Mouse (Mus musculus): ENCODE measurements around the gene Abca17. TPM values are rescaled to one million over a fixed set of nuclear protein-coding genes. Genes with fewer than 3 reads are reported as not detected.
A peak's percentile ranks its signal among the peaks of the same experiment; 100 is the strongest.

Gene Abca17
- polyA plus RNA-seq, 1 experiment from 2014 or later = not detected

DNA sequence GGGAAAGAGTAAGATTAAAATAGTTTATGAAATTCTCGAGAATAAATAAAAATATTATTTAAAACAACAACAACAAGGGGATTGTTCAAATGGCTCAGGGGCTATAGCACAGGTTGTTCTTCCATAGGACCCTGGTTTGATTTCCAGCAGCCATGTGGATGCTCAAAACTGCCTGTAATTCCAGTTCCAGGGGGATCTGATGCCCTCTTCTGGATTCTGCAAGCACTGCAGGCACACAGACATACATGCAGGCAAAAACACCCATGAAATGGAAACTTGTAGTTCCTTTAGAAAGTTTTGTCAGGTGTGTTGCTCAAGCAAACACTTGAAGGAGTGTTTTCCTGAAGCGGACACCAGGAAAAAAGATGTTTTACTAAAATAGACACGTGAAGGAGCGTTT, 68.2 kb downstream of the Abca17 start:
- no peak for ATAC-seq (ENCODE audit: insufficient number of reproducible peaks, insufficient read depth, low FRiP score, low read depth)
- H3K36me3 ChIP-seq (ENCODE audit: control insufficient read depth, insufficient read depth, low read length) = no peaks in the 10 kb centered on the region
- 72% methylated on average over 4 of the region's 4 CpGs for WGBS

DNA sequence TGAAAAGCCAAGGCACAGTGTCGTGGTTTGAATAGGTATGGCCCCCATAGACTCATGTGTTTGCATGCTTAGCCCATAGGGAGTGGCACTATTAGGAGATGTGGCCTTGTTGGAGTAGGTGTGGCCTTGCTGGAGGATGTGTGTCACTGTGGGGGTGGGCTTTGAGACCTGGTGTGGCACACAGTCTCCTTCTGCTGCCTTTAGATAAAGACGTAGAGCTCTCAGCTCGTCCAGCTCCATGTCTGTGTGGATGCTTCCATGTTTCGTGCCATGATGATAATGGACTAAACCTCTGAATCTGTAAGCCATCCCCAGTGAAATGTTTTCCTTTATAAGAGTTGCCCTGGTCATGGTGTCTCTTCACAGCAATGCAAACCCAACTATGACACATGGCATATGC, 71.0 kb downstream of the Abca17 start:
- Histone ChIP-seq H3K4me2 (replicated peaks; ENCODE audit: low read depth, low read length) (no peak overlapping the region), H3K36me3 (ENCODE audit: control insufficient read depth, insufficient read depth, low read length) (no peaks in the 10 kb centered on the region), H3K9ac (replicated peaks; ENCODE audit: low read depth, low read length) (no peak overlapping the region), H3K9me3 (ENCODE audit: control insufficient read depth, low read depth, low read length) (no peaks in the 10 kb centered on the region), H3K27ac (ENCODE audit: low read length) (no peak overlapping the region), H3K4me1 (ENCODE audit: control insufficient read depth, insufficient read depth, low read length) (no peaks in the 10 kb centered on the region), H3K27me3 (ENCODE audit: control insufficient read depth, insufficient read depth, low read length) (no peaks in the 10 kb centered on the region), H3K4me3 (ENCODE audit: low read depth, low read length) (no peak overlapping the region)
- WGBS = 83% methylated on average over 4 of the region's 4 CpGs
- ATAC-seq (ENCODE audit: insufficient number of reproducible peaks, insufficient read depth, low FRiP score, low read depth) = no peak

More for the DNA sequence above, 68.2 kb downstream of the Abca17 start:
- H3K4me1 ChIP-seq (ENCODE audit: control insufficient read depth, insufficient read depth, low read length) = no peaks in the 10 kb centered on the region
- H3K9ac ChIP-seq (replicated peaks; ENCODE audit: low read depth, low read length) = no peak overlapping the region
- H3K27me3 ChIP-seq (ENCODE audit: control insufficient read depth, insufficient read depth, low read length) = no peaks in the 10 kb centered on the region
- no peaks in the 10 kb centered on the region for H3K9me3 ChIP-seq (ENCODE audit: control insufficient read depth, low read depth, low read length)
- no peak overlapping the region for H3K4me2 ChIP-seq (replicated peaks; ENCODE audit: low read depth, low read length)
- H3K4me3 ChIP-seq (ENCODE audit: low read depth, low read length) = no peak overlapping the region
- H3K27ac ChIP-seq (ENCODE audit: low read length) = no peak overlapping the region

DNA sequence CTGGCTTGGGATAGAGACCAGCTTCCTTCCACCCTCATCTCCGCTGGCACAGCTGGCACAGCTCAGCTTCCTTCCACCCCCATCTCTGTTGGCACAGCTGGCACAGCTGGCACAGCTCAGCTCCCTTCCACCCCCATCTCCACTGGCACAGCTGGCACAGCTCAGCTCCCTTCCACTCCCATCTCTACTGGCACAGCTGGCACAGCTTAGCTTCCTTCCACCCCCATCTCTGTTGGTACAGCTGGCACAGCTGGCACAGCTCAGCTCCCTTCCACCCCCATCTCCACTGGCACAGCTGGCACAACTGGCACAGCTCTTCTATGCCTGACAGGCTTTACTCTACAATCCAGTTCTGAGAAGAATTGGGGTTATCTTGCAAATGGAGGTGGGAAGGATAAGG, 83.7 kb downstream of the Abca17 start:
- Histone ChIP-seq H3K36me3 (ENCODE audit: control insufficient read depth, insufficient read depth, low read length) (no peaks in the 10 kb centered on the region), H3K4me3 (ENCODE audit: low read depth, low read length) (no peak overlapping the region), H3K4me2 (replicated peaks; ENCODE audit: low read depth, low read length) (no peak overlapping the region), H3K4me1 (ENCODE audit: control insufficient read depth, insufficient read depth, low read length) (no peaks in the 10 kb centered on the region), H3K27ac (ENCODE audit: low read length) (no peak overlapping the region), H3K9ac (replicated peaks; ENCODE audit: low read depth, low read length) (no peak overlapping the region), H3K9me3 (ENCODE audit: control insufficient read depth, low read depth, low read length) (no peaks in the 10 kb centered on the region), H3K27me3 (ENCODE audit: control insufficient read depth, insufficient read depth, low read length) (no peaks in the 10 kb centered on the region)
- no peak for ATAC-seq (ENCODE audit: insufficient number of reproducible peaks, insufficient read depth, low FRiP score, low read depth)
- WGBS = 86% methylated on average over 1 of the region's 1 CpGs

DNA sequence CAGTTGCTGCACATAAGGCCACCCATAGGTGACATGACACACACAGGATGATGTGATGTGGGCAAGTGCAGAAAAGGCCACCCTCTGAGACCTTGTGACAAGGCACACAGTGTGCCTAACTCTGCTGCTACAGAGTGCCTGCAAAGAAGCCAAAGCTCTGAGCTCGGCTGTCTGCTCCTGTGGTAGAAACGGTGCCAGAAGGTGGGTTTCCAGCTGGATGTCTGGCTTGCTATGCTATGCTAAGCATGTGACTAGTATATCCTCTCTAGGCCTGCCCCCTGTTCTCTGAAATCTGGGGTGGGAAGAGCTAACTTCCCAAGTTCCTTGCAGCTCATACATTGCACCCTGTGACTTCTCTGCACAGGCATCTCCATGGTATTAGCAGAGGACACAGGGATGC, 86.1 kb downstream of the Abca17 start:
- 68% methylated on average over 2 of the region's 2 CpGs for WGBS
- H3K9me3 ChIP-seq (ENCODE audit: control insufficient read depth, low read depth, low read length) = no peaks in the 10 kb centered on the region
- no peak overlapping the region for H3K4me3 ChIP-seq (ENCODE audit: low read depth, low read length)
- ATAC-seq (ENCODE audit: insufficient number of reproducible peaks, insufficient read depth, low FRiP score, low read depth) = no peak
- no peak overlapping the region for H3K9ac ChIP-seq (replicated peaks; ENCODE audit: low read depth, low read length)
- H3K27ac ChIP-seq (ENCODE audit: low read length) = no peak overlapping the region
- H3K27me3 ChIP-seq (ENCODE audit: control insufficient read depth, insufficient read depth, low read length) = no peaks in the 10 kb centered on the region
- H3K36me3 ChIP-seq (ENCODE audit: control insufficient read depth, insufficient read depth, low read length) = no peaks in the 10 kb centered on the region
- H3K4me1 ChIP-seq (ENCODE audit: control insufficient read depth, insufficient read depth, low read length) = no peaks in the 10 kb centered on the region
- H3K4me2 ChIP-seq (replicated peaks; ENCODE audit: low read depth, low read length) = no peak overlapping the region

DNA sequence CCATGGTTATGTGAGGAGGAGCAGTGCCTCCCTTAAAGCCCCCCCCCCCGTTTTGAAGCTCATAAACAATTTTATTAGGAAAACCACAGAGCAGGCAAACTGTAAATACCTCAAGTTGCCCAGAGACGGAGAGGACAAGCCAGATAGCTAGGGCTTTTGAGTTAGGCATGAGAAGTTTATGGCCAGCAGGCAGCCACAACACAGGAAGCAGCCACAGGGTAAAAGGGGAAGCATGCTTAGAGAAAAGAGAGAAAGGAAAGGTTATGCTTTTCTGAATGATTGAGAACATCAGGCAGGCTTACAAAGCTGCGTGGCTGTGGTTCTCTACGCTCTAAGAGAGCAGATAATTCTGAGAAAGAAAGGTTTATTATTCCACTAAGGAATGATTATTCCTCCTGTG, 90.4 kb downstream of the Abca17 start:
- Histone ChIP-seq H3K27me3 (ENCODE audit: control insufficient read depth, insufficient read depth, low read length) (no peaks in the 10 kb centered on the region), H3K27ac (ENCODE audit: low read length) (no peak overlapping the region), H3K36me3 (ENCODE audit: control insufficient read depth, insufficient read depth, low read length) (no peaks in the 10 kb centered on the region), H3K4me3 (ENCODE audit: low read depth, low read length) (no peak overlapping the region), H3K9me3 (ENCODE audit: control insufficient read depth, low read depth, low read length) (no peaks in the 10 kb centered on the region), H3K9ac (replicated peaks; ENCODE audit: low read depth, low read length) (no peak overlapping the region), H3K4me1 (ENCODE audit: control insufficient read depth, insufficient read depth, low read length) (no peaks in the 10 kb centered on the region), H3K4me2 (replicated peaks; ENCODE audit: low read depth, low read length) (no peak overlapping the region)
- no peak for ATAC-seq (ENCODE audit: insufficient number of reproducible peaks, insufficient read depth, low FRiP score, low read depth)
- WGBS = 70% methylated on average over 4 of the region's 4 CpGs

DNA sequence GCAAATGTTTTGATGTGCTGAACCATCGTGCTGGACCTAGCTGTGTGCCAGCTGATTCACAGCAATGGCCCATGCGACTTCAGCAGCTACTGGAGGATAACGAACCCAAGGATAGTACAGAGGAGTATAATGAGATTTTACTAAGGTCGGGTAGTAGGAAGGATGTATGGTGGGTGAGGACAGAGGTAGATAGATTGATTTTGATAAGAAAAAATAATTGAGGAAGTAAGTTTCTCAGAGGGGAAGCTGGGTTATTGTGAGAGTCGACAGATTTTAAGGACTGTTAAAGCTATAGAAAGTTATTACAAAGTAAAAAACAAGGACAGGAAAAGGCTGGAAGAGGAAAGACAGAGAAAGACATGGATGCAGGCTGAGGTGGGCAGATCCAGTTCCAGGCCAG, 91.2 kb downstream of the Abca17 start:
- Histone ChIP-seq H3K27ac (ENCODE audit: low read length) (no peak overlapping the region), H3K9me3 (ENCODE audit: control insufficient read depth, low read depth, low read length) (no peaks in the 10 kb centered on the region), H3K4me2 (replicated peaks; ENCODE audit: low read depth, low read length) (no peak overlapping the region), H3K36me3 (ENCODE audit: control insufficient read depth, insufficient read depth, low read length) (no peaks in the 10 kb centered on the region), H3K9ac (replicated peaks; ENCODE audit: low read depth, low read length) (no peak overlapping the region), H3K27me3 (ENCODE audit: control insufficient read depth, insufficient read depth, low read length) (no peaks in the 10 kb centered on the region), H3K4me1 (ENCODE audit: control insufficient read depth, insufficient read depth, low read length) (no peaks in the 10 kb centered on the region), H3K4me3 (ENCODE audit: low read depth, low read length) (no peak overlapping the region)
- WGBS = 68% methylated on average over 5 of the region's 5 CpGs
- no peak for ATAC-seq (ENCODE audit: insufficient number of reproducible peaks, insufficient read depth, low FRiP score, low read depth)

DNA sequence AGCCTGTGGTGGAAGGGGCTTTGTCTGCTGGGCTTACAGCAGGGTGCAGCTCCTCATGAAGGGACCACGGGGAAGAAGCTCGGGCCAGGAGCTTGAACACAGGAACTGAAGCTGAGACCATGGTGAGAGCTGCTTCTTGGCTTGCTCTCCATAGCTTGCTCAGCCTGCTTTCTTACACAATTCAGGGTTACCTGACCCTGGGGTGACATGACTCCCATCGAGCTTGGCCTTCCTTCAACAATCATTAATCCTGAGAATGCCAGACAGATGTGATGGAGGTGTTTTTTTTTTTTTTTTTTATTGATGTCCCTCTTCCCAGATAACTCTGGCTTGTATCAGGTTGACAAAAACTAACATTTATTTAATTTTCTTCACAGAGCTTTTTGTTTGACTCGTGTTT, 91.9 kb downstream of the Abca17 start:
- Histone ChIP-seq H3K4me2 (replicated peaks; ENCODE audit: low read depth, low read length) (no peak overlapping the region), H3K4me1 (ENCODE audit: control insufficient read depth, insufficient read depth, low read length) (no peaks in the 10 kb centered on the region), H3K36me3 (ENCODE audit: control insufficient read depth, insufficient read depth, low read length) (no peaks in the 10 kb centered on the region), H3K4me3 (ENCODE audit: low read depth, low read length) (no peak overlapping the region), H3K9ac (replicated peaks; ENCODE audit: low read depth, low read length) (no peak overlapping the region), H3K9me3 (ENCODE audit: control insufficient read depth, low read depth, low read length) (no peaks in the 10 kb centered on the region), H3K27me3 (ENCODE audit: control insufficient read depth, insufficient read depth, low read length) (no peaks in the 10 kb centered on the region), H3K27ac (ENCODE audit: low read length) (no peak overlapping the region)
- no peak for ATAC-seq (ENCODE audit: insufficient number of reproducible peaks, insufficient read depth, low FRiP score, low read depth)
- WGBS = 55% methylated on average over 4 of the region's 4 CpGs

DNA sequence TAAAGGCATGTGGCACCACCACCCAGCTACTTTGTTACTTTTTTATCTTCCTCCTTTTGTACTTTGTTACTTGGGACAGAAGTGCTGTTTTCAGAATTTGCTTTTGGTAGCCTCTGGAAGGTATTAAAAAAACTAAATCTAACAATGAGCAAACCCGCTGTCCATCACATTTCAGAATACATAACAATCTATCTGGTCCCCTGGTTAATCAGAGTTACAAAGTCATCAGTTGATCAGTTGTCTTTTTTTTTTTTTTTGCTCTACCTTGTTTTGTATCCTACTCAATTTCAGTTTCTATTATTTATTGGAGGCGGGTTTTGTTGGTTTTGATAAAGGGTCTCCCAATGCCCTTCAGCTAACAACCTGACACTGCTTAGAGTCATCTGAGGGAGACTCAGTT, 98.5 kb downstream of the Abca17 start:
- Histone ChIP-seq H3K4me3 (ENCODE audit: low read depth, low read length) (no peak overlapping the region), H3K27me3 (ENCODE audit: control insufficient read depth, insufficient read depth, low read length) (no peaks in the 10 kb centered on the region), H3K9me3 (ENCODE audit: control insufficient read depth, low read depth, low read length) (no peaks in the 10 kb centered on the region), H3K27ac (ENCODE audit: low read length) (no peak overlapping the region; the same call in 1 of the 2 replicates), H3K9ac (replicated peaks; ENCODE audit: low read depth, low read length) (no peak overlapping the region), H3K36me3 (ENCODE audit: control insufficient read depth, insufficient read depth, low read length) (peaks cover 10% of the 10 kb centered on the region; the same call in 1 of the 2 replicates), H3K4me2 (replicated peaks; ENCODE audit: low read depth, low read length) (no peak overlapping the region; the same call in 1 of the 2 replicates), H3K4me1 (ENCODE audit: control insufficient read depth, insufficient read depth, low read length) (peaks cover 10% of the 10 kb centered on the region)
- ATAC-seq (ENCODE audit: insufficient number of reproducible peaks, insufficient read depth, low FRiP score, low read depth) = no peak
- WGBS = 97% methylated on average over 2 of the region's 2 CpGs

DNA sequence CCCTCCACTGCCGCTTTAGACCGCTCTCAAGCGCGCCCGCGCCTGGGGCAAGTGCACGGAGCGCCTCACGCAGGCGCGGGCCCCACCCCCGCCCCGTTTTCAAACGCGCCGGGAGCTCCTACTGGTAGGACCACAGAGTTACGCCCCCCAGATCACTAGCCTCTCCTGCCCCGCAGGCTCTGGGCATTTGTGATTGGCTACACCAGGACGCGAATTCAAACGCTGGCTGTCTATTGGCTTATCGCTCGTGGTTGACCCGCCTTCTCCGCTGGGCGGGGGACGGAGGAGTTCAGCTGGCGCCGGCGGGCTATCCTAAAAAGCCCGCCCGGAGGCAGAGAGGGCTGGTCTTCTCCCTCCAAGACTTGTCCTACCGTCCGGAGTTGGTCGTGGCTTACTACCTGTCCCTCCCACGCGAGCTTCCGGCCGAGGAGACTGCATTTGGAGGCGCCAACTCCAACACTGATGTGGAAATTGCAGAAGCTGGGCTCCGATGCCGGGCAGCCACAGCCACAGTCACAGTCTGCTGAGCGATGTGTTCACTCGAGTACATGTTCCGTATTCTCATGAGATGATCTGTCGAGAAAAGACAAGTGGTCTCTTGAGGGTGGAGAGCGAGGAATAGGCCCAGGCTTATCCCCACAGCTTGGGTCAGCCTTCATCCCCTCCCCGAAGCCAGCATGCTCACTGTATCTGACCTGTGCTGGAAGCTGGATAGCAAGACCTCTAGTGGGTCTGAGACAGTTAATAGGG, 99.4 kb downstream of the Abca17 start, which contains the start of gene Ccnf:
Gene Ccnf (minus strand): TSS at position 165 of the 750 bp plus-strand sequence.
- H3K9me3 ChIP-seq (ENCODE audit: control insufficient read depth, low read depth, low read length) = no peaks in the 10 kb centered on the region
- peaks cover 10% of the 10 kb centered on the region for H3K4me1 ChIP-seq (ENCODE audit: control insufficient read depth, insufficient read depth, low read length)
- H3K27ac ChIP-seq (ENCODE audit: low read length) = peak within 1 kb of the TSS; percentile 71
- no peaks in the 10 kb centered on the region for H3K27me3 ChIP-seq (ENCODE audit: control insufficient read depth, insufficient read depth, low read length)
- under 1% methylated on average over 48 of the region's 48 CpGs for whole genome bisulfite sequencing
- peak; percentile 100 for ATAC-seq (ENCODE audit: insufficient number of reproducible peaks, insufficient read depth, low FRiP score, low read depth)
- peak within 1 kb of the TSS; percentile 83 for H3K9ac ChIP-seq (replicated peaks; ENCODE audit: low read depth, low read length)
- H3K4me3 ChIP-seq (ENCODE audit: low read depth, low read length) = peak within 1 kb of the TSS; percentile 75
- peak within 1 kb of the TSS; percentile 56 for H3K4me2 ChIP-seq (replicated peaks; ENCODE audit: low read depth, low read length)
- H3K36me3 ChIP-seq (ENCODE audit: control insufficient read depth, insufficient read depth, low read length) = peaks cover 13% of the 10 kb centered on the region

Measured in stomach, embryonic 14.5 days (tissue).